Mouse (Mus musculus) ES-E14 (cell line): ENCODE results near the gene Abca8b. TPM values are rescaled to one million over a fixed set of nuclear protein-coding genes. Genes with fewer than 3 reads are reported as not detected.
A peak's percentile ranks its signal among the peaks of the same experiment; 100 is the strongest.

Experiments
- DNase-seq: peaks from one replicate; pipeline ENCODE4 v3.0.0-alpha.2; 2013; ENCODE audit warnings: low read depth, low spot score
- H3K27ac ChIP-seq: 2 replicates; pipeline ENCODE4 v1.5.1; 2012; ENCODE audit warnings: low read depth, mild to moderate bottlenecking, low read length, moderate library complexity, mixed read lengths; ENCODE audit not compliant: poor library complexity, insufficient read depth, severe bottlenecking
- H3K36me3 ChIP-seq: 2 replicates; pipeline ENCODE4 v1.6.1; 2012; ENCODE audit warnings: mild to moderate bottlenecking, low read length, moderate library complexity, mixed read lengths; ENCODE audit not compliant: control insufficient read depth, poor library complexity, insufficient read depth, severe bottlenecking
- H3K4me1 ChIP-seq, 2 experiments: fragments of 150-350 bp in 1 of 2; sonication (generic) in 1 of 2; 2 replicates each; pipeline ENCODE4 v1.6.1; 2012; ENCODE audit warnings: low read length in 2 of 2, mild to moderate bottlenecking in 1 of 2, mixed read lengths in 1 of 2; ENCODE audit not compliant: control insufficient read depth in 2 of 2, insufficient read depth in 2 of 2, poor library complexity in 1 of 2
- H3K4me3 ChIP-seq, 2 experiments: fragments of 150-350 bp in 1 of 2; sonication (generic) in 1 of 2; 2 replicates each; pipeline ENCODE4 v1.5.1; 2012; ENCODE audit warnings: low read length in 2 of 2, low read depth in 1 of 2, mild to moderate bottlenecking in 1 of 2, mixed read lengths in 1 of 2; ENCODE audit not compliant: insufficient read depth in 1 of 2, poor library complexity in 1 of 2, severe bottlenecking in 1 of 2
- H3K9ac ChIP-seq: 2 replicates; pipeline ENCODE4 v1.6.1; 2012; ENCODE audit warnings: low read depth, mild to moderate bottlenecking, low read length, mixed read lengths; ENCODE audit not compliant: poor library complexity, insufficient read depth, severe bottlenecking
- H3K9me3 ChIP-seq: fragments of 150-350 bp; sonication (generic); 2 replicates; pipeline ENCODE4 v1.6.1; 2012; ENCODE audit warnings: low read depth, mild to moderate bottlenecking, low read length; ENCODE audit not compliant: control insufficient read depth, insufficient read depth
- CHD2 ChIP-seq: IDR thresholded peaks from 2 replicates; pipeline ENCODE4 v1.6.1; 2014; ENCODE audit warnings: mild to moderate bottlenecking, low read depth, low read length, inconsistent platforms
- HCFC1 ChIP-seq: IDR thresholded peaks from 2 replicates; pipeline ENCODE4 v1.6.1; 2012; ENCODE audit warnings: low read length, inconsistent platforms, borderline replicate concordance; ENCODE audit not compliant: insufficient read depth
- MAFK ChIP-seq: IDR thresholded peaks from 2 replicates; pipeline ENCODE4 v1.6.1; 2014; ENCODE audit warnings: mild to moderate bottlenecking, low read depth, low read length, inconsistent platforms; ENCODE audit not compliant: insufficient read depth
- ZC3H11A ChIP-seq: IDR thresholded peaks from 2 replicates; pipeline ENCODE4 v1.6.1; 2012; ENCODE audit warnings: low read depth, mild to moderate bottlenecking, inconsistent platforms, low read length, borderline replicate concordance
- ZNF384 ChIP-seq: IDR thresholded peaks from 2 replicates; pipeline ENCODE4 v1.6.1; 2012; ENCODE audit warnings: low read depth, low read length, inconsistent platforms
- in situ Hi-C, 2 experiments: fragments of 600-800 bp; cut with MboI; formaldehyde crosslinking; loops; one replicate each; pipeline ENCODE4 v1.15.1; 2025; ENCODE audit warnings: low sequenced_read_pairs in 2 of 2, inconsistent platforms in 1 of 2; ENCODE audit not compliant: unreplicated experiment in 2 of 2
- total RNA-seq: library from RNA; depleted of rRNA; stranded (reverse); fragments of 300-350 nt; gene quantifications from 2 replicates; pipeline ENCODE4 v1.2.3, GENCODE M21; 2012; rRNA removed

Gene Abca8b
- total RNA-seq = 0.27 and 0.37 TPM in 2 replicates

DNA sequence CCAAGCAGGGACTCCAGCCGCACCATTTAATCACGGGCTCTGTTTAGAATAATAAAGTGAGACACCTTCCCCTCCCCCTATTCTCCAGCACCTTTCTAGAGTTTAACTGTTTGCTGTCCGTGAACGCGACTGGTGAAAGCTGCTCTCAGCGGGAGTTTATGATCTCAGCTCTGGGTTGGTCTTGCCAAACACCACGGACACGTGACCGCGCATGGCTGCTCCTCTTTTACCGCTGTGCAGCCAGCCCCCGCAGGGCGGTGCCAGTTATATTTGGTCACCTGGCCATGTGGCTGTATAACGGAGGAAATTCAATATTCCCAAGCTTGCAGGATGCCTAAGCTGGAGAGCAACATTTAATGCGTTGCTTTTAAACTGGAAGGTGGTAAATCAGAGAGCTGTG is at the start of gene Abca8b:
TSS of gene Abca8b (minus strand) at position 222 of the 400 bp plus-strand sequence.
- peaks cover 0 to 6% of the 10 kb centered on the region in 2 experiments; a peak in 1 of 4 replicates for H3K4me1 ChIP-seq
- no peaks in the 10 kb centered on the region for H3K9me3 ChIP-seq
- peak within 1 kb of the TSS in 1 of 2 experiments; percentile 31; a peak in 2 of 4 replicates for H3K4me3 ChIP-seq
- in situ Hi-C loops = no loop called here
- no peaks in the 10 kb centered on the region for H3K36me3 ChIP-seq
- peak; percentile 59 for DNase-seq
- H3K27ac ChIP-seq = no peak within 1 kb of the TSS
- TF ChIP-seq ZC3H11A (no peak), CHD2 (0 out of 2 replicates have a peak, but pooled peaks have one; percentile 27)
- H3K9ac ChIP-seq = no peak within 1 kb of the TSS

DNA sequence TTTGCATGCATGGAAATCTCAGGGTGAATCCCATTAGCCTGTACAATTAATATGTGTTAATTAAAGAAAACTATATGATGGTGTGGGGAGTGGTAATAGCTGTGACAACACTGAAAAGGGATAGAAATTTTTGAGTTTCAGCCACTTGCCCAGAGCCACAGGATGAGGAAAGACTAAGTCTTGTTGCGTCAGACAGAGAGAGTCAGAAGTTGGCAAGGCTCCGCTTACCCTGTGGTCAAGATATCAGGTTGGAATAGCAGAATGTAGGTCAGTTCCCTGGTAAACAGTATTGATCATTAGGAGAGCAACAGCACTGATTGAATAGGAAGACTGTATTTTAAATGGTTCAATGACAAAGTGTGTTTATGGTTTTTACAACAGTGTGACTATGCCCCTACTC is 42.1 kb upstream of the Abca8b start:
- DNase-seq = no peak
- TF ChIP-seq ZC3H11A (no peak), CHD2 (no peak), ZNF384 (no peak), MAFK (no peak), HCFC1 (no peak)
- in situ Hi-C loops = no loop called here
- Histone ChIP-seq H3K4me3 (no peak overlapping the region), H3K4me1 (no peaks in the 10 kb centered on the region), H3K9ac (no peak overlapping the region), H3K27ac (no peak overlapping the region), H3K9me3 (no peaks in the 10 kb centered on the region), H3K36me3 (no peaks in the 10 kb centered on the region)

DNA sequence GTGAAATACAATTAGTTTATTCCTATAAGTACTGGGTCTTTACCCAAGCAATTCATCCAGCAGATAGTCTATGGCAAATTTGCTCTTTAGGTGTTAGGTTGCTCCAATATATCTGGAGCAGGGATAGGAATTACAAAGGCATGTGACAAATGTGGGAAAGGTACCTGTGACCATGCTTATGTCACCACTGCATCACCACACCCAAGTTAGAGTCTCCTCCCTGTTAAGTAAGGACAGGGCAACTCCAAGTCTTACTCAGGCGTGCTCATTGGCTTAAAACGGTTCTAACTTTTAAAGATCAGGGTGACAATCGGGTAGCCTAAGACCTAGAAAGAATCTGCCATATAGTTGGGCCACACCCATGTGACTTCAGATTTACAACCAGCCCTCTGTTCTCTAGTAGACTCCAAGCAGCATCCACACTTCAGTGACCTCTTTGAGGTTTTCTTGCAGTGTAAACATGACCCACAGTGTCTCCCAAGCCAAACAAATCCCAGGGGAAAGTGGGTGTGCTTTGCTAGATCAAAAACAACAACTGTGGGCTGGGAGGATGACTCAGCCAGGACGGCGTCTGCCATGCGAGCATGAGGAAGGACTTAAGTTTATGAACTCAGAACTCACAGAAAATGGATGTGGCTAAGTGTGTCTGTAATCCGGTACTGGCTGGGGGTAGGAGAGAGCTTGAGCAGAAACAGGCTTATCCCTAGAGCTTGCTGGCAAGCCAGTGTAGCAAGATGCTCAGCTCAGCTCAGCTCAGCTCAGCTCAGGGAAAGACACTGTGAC is 33.5 kb upstream of the Abca8b start:
- H3K27ac ChIP-seq = no peak overlapping the region
- in situ Hi-C loops = no loop called here

DNA sequence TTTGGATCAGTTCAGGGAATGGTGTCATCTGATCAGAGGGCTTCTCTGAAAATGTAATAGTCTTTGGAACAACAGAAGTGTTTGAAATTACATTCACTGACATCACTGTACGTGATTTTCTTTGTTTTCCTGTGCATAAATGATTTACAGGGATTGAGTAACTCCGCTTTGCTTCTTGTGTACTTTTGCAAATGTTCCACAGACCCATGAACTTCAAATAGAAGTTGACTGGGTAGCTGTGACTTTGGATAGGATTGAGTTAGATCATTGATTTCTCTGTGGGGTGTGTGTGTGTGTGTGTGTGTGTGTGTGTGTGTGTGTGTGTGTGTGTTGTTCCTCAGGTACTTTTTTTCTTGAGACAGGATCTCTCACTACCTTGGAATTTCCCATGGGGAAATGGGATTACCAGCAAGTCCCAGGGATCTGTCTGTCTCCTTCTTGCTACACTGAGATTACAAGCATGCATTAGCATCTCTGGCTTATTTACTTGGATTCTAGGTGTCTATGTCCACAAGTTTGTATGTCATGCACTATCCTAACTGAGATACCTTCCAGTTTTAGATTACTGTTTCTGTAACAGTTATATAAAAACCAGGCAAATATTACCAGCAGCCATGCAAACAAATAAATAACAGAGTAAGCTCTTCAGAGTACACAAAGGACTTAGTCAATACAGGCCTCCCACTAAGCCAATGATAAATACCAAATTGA is 15.3 kb upstream of the Abca8b start:
- in situ Hi-C loops = no loop called here
- Histone ChIP-seq H3K36me3 (no peaks in the 10 kb centered on the region), H3K9me3 (no peaks in the 10 kb centered on the region), H3K27ac (no peak overlapping the region), H3K9ac (no peak overlapping the region), H3K4me1 (no peaks in the 10 kb centered on the region), H3K4me3 (no peak overlapping the region)
- no peak for DNase-seq
- TF ChIP-seq MAFK (no peak), ZC3H11A (no peak), HCFC1 (no peak), ZNF384 (no peak), CHD2 (no peak)

More for the DNA sequence above, 33.5 kb upstream of the Abca8b start:
- no peaks in the 10 kb centered on the region for H3K4me1 ChIP-seq
- no peak for TF ChIP-seq ZNF384
- no peak for DNase-seq
- H3K4me3 ChIP-seq = no peak overlapping the region
- no peak overlapping the region for H3K9ac ChIP-seq
- H3K36me3 ChIP-seq = no peaks in the 10 kb centered on the region
- no peaks in the 10 kb centered on the region for H3K9me3 ChIP-seq
